Mouse (Mus musculus) A20 (cell line): ENCODE results near the gene Cog3.
A peak's percentile ranks its signal among the peaks of the same experiment; 100 is the strongest.

Experiments used
- DNase-seq: peaks from one replicate; pipeline ENCODE4 v3.0.0-alpha.2; 2011; ENCODE audit warnings: low read depth, low spot score

The Cog3 gene

DNA sequence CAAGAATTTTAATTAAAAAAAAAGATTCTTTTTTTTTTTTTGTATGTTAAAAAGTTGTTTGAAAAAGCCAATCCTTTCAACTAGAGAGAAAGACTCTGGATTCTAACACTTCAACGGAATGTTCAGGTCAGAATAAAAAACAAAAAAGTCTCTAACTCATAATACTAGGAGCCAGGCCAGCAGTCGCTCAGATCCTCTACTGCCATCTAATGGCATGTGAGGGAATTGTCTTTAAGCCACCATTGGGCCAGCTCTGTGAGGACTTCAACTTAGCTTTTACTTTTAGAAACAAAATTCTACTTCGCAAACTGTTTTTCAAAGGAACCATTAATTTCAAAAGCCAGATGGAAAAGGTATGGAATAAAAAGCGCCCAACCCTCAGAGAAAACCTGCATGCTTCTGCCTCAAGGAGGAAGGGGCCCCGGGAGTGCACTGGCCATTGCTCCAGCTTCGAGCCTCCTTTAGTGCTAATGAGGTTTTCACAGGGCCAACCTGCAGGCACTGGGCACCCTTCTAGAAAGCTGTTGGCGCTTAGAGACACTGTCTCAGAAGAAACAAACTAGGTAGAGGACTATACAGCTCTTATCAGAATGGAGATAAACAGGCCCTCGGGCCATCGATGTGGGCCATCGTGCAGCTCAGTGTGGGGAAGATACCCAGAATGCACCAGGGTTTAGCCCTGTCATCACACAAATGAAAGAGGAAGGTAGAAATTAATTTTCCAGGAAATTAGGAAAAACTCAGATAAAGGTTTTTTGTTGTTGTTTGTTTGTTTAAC, 6.9 kb upstream of the Cog3 start:
- peak; percentile 61 for DNase-seq

- no peak for DNase-seq
Measured at GRCm38 (mm10) chr14:75758401-75758800, 4.1 kb upstream of the Cog3 start.

GRCm38 (mm10) chr14:75757821-75758220, 3.5 kb upstream of the Cog3 start:
- DNase-seq: no peak

GRCm38 (mm10) chr14:75756971-75757370, 2.7 kb upstream of the Cog3 start:
- no peak for DNase-seq

GRCm38 (mm10) chr14:75753206-75753605, 1.1 kb downstream of the Cog3 start:
- peak; percentile 17 for DNase-seq

- no peak for DNase-seq
Measured at GRCm38 (mm10) chr14:75751040-75751439, 3.3 kb downstream of the Cog3 start.

- DNase-seq: no peak
Measured at GRCm38 (mm10) chr14:75749123-75749522, 5.2 kb downstream of the Cog3 start.

- DNase-seq: no peak
Measured at GRCm38 (mm10) chr14:75747960-75748359, 6.4 kb downstream of the Cog3 start.

DNA sequence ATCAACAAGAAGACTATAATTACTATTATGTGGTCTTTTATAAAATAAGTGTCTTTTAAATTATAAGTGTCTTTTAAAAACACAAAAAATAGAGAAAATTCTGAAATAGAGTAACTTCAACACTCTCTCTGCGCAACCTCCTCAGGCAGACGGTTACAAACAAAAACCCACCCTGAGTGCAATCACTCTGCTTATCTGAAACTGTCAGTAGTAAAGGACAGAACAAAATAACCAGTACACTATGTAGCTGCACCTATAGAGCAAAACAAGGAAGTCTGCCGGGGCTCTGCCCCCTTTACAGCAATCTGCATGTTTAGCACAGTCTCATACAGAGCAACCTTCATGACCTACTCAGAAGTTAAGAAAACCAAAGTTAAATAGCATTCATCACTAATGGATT, 12.4 kb downstream of the Cog3 start:
- no peak for DNase-seq

- DNase-seq: no peak
Measured at GRCm38 (mm10) chr14:75735597-75735996, 18.7 kb downstream of the Cog3 start.

DNA sequence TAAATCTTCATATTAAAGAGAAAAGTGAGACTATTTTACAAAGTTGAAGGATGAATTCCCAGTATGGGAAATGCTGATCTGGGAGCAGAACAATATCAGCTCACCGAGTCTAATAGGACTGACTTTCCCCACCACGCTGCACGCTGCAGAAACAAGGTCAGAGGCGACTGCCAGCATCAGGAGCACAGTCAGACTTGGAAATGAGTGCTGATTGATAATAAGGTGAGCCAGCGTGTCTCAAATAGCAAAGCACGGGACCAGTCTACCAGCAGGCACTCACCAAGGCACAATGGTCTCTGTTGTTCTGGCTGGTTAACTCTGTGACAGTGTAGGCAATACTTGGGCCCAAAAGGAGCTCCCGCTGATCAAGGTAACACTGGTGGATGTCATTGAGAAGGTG, 21.7 kb downstream of the Cog3 start:
- no peak for DNase-seq

- no peak for DNase-seq
Measured at GRCm38 (mm10) chr14:75731361-75731760, 23.0 kb downstream of the Cog3 start.

DNA sequence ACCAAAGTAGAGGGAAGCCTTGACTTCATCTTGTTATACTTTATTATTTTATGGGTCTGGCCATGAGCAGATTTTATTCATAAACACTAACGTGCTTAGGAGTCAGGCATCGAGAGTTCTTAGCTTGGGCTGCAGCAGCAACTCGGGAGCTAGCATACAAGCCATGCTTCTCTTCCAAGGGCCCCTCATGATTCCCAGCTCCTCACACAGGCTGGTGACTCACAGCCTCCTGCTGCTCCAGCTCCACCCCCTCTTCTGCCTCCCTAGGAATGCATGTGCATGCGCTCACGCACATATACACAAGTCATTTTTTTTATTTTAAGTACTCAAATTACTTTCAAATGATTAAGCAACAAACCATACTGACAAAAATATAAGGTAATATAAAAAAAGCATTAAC, 26.2 kb downstream of the Cog3 start:
- no peak for DNase-seq

DNA sequence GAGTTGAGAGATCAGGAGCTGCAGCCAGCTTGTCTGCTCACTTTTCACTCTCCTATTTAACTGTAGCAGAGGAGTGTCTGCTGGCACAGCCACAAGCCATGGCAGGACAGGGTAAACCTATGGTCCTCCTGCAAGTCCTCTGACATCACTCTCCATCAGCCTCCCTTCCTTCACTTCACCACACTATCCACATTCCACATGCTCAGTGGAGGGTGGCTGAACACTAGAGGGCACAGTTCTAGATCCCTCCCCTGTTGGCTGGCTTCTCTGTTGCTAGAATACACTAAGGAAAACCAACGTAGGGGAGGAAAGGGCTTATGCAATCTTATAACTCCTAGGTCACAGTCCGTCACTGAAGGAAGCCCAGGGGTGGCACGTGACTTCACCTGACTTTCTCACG, 27.3 kb downstream of the Cog3 start:
- DNase-seq: no peak

DNA sequence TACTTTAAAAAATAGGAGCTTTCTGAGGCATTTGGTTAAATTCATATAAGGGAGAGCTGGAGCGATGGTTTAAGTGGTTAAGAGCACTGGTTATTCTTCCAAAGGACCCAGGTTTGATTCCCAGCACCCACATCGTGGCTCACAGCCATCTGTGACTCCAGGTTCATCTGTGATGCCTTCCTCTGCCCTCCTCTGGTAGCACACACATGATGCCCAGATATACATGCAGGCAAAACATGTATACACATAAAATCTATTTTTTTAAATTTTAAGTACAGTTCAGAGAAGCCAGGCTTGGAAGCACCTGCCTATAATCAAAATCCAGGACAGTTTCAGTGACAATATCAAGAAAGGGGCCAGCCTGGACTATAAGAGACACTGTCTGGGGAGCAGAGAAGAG, 31.5 kb downstream of the Cog3 start:
- DNase-seq: no peak

- peak; percentile 68 for DNase-seq
Measured at GRCm38 (mm10) chr14:75721977-75722563, 32.2 kb downstream of the Cog3 start.

GRCm38 (mm10) chr14:75720121-75720520, 34.2 kb downstream of the Cog3 start:
- DNase-seq: no peak

GRCm38 (mm10) chr14:75716410-75716809, 37.9 kb downstream of the Cog3 start:
- no peak for DNase-seq

GRCm38 (mm10) chr14:75713661-75714060, 40.7 kb downstream of the Cog3 start:
- DNase-seq: peak; percentile 18

DNA sequence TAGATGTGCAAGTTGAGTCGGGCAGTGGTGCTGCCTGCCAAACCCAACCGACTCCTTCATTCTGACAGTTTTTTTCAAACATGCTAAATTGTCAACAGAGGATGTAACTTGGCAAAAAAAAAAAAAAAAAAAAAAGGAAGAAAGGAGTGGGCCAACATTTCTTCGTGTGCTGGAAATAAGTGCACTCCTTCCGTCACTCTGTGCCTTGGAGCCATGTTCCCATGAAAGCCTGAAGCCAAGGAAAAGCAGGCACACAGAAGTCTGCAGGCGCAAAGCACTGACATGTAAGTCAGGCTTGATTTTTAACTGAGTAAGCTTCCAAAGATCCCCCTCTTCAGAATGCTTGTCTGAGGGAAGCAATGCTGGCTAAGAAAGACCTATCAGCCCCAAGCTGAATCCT, 41.6 kb downstream of the Cog3 start:
- no peak for DNase-seq

- DNase-seq: no peak
Measured at GRCm38 (mm10) chr14:75711731-75712130, 42.6 kb downstream of the Cog3 start.

DNA sequence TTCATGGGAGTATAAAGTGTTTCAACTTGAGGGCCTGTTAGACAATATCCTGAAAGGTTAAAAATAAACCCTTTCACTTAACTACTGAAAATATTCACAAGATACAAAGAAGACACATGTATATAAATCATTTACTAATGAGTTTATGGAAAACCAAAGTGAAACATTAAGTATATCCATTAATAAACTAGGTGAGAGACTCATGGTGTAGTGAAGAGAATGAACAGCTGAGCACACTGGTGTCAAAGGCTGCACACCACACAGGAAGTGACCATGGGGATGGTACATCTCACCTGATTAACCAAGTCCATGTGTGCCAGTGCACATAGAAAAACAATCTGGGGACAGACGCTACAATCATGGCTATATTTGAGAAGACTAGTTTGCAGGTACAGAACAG, 45.3 kb downstream of the Cog3 start:
- DNase-seq: no peak

- no peak for DNase-seq
Measured at GRCm38 (mm10) chr14:75707771-75708170, 46.5 kb downstream of the Cog3 start.
